Mouse (Mus musculus): Measurements from ENCODE around the gene Gk5. TPM values are rescaled to one million over a fixed set of nuclear protein-coding genes. Genes with fewer than 3 reads are reported as not detected.
"Not testable (repeated sequence)": the region's sequence is repeated elsewhere in the genome, so short reads cannot be mapped to it uniquely, and the experiment has no call there.

Gk5 gene
- 10 to 100 TPM in 1 of 2 experiments, 1 to 10 TPM in 1; 9.1 to 10.4 TPM for total RNA-seq (2021)

DNA sequence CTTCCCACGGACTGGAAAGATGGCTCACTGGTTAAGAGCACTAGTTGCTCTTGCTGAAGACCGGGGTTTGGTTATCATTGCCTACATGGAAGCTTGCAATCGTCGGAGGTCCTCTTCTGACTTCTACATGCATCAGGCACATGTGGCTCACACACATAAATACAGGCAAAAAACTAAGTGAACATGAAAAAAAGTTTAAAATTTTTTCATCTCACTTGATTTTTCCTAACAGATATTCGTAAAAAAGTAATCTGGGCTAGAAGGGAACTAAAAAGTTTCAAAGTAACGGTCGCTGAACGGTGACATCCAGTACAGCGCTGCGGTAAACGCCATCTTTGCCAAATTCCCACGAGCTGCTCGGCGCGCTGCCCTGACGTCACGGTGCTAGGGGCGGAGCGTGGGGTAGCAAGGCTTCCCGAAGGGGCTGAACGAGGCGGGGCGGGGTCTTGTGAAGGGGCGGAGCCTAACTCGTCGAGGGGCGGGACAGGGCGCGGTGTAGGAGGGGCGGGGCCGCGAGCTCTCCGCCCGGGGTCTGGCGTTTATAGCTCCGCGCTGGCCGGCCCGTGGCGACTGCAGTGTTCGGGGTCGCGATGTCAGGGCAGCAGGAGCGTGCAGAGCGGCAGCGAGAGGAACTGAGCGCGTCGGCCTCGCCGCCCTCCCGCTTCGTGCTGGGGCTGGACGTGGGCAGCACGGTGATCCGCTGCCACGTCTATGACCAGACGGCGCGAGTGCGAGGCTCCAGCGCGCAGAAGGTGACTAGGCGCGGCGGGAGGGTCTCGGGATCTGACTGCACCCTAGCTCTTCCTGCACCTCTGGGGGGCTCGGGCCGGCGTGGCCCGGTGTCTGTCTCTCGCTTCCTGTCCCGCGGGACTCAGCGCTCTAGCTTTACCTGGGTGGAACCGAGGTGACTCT lies at the start of gene Gk5:
TSS of gene Gk5 (plus strand) at position 502 of the 912 bp plus-strand sequence.
- intact Hi-C loops (cut with DNase I): no loop called here
- DNase-seq: peak; percentile 99

GRCm38 (mm10) chr9:96078752-96079315 lies 40.3 kb upstream of the Gk5 start:
- intact Hi-C loops (cut with DNase I): no loop called here
- no peak for DNase-seq

DNA sequence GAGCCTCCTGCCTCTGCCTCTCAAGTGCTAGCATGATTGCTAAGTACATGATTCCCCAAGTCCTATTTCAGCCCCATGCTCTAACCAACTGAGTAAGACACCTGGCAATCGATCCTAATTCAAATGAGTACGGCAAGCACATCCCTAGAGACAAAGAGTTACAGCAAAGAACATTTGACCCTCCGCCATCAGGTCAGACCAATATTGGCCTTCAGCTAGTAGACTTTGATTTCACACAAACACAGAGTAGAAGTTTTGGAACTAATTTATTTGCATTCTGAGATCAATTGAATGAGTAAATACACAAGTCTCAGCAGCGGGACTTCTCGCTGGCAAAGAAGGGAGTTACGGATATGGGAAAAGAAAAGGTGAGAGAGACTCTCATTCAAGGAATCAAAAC lies 33.9 kb upstream of the Gk5 start:
- intact Hi-C loops (cut with DNase I): no loop called here
- no peak for DNase-seq

GRCm38 (mm10) chr9:96087671-96088070 lies 31.5 kb upstream of the Gk5 start:
- intact Hi-C loops (cut with DNase I): no loop called here

GRCm38 (mm10) chr9:96088456-96088855 lies 30.7 kb upstream of the Gk5 start:
- intact Hi-C loops (cut with DNase I); DNase-seq: not testable (repeated sequence)

More at GRCm38 (mm10) chr9:96087671-96088070, 31.5 kb upstream of the Gk5 start:
- DNase-seq: no peak

- intact Hi-C loops (cut with DNase I); DNase-seq: not testable (repeated sequence)
Observed at GRCm38 (mm10) chr9:96092637-96093036, 26.5 kb upstream of the Gk5 start.

- no peak for DNase-seq
- intact Hi-C loops (cut with DNase I): no loop called here
Observed at GRCm38 (mm10) chr9:96093221-96093620, 25.9 kb upstream of the Gk5 start.

DNA sequence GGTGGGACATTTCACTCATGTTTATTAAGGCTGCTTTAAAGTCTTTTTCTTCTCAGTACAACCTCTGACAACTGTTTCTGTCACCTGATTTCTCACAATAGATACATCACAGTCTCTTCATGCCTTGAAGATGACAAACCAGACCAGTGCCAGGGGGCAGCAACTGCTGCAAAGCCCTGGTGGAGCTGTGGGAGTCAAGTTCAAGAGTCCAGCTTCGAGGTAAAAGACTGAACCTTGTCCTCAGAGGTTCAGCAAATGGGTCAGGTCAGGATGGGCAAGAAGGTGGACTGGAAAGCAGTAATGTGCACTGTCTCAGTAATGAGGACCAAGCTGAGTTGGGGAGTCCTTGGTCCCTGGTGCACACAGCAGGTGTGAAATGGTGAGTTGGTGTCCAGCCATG lies 24.8 kb upstream of the Gk5 start:
- no peak for DNase-seq
- intact Hi-C loops (cut with DNase I): no loop called here

GRCm38 (mm10) chr9:96095192-96095591 lies 24.0 kb upstream of the Gk5 start:
- no peak for DNase-seq
- intact Hi-C loops (cut with DNase I): no loop called here

DNA sequence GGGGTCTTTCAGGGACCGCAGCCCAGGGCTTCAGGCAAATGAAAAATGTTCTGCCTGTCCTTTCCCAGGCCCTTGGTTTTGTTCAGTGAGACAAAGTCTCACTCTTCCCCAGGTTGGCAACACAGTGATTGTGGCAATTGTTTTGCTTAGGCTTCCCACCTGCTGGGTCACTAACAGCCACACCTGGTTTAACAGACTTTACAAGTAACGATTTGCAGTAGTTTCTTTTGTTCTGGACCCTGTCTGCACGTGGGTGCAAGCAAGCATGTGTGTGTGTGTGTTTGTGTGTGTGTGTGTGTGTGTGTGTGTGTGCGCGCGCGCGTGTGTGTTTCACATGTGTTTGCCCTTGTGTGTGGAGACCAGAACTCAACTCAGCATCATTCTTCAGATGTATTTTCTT lies 16.3 kb upstream of the Gk5 start:
- intact Hi-C loops (cut with DNase I): no loop called here
- no peak for DNase-seq

GRCm38 (mm10) chr9:96112879-96113361 lies 6.2 kb upstream of the Gk5 start:
- intact Hi-C loops (cut with DNase I): no loop called here

GRCm38 (mm10) chr9:96116801-96117200 lies 2.4 kb upstream of the Gk5 start:
- intact Hi-C loops (cut with DNase I): no loop called here

More at GRCm38 (mm10) chr9:96112879-96113361, 6.2 kb upstream of the Gk5 start:
- DNase-seq: no peak

DNA sequence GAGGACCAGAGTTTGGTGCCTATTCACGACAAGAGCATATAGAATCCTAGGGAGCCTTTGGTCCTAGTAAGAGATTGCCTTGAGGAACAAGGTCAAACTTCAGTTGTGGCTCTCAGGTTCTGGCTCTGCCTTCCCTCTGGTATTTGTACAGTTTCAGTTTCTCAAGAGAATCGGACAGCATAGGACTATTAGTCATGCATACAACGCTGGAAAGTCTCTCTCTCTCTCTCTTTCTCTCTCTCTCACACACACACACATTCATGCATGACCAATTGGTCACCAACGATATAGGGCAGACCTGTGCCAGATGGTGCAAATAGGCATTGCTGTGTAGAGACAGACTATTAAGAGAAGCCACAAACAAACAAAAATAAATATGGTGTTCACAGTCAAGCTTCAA lies 946 bp upstream of the Gk5 start:
- DNase-seq: no peak
- intact Hi-C loops (cut with DNase I): no loop called here

More at GRCm38 (mm10) chr9:96116801-96117200, 2.4 kb upstream of the Gk5 start:
- no peak for DNase-seq

DNA sequence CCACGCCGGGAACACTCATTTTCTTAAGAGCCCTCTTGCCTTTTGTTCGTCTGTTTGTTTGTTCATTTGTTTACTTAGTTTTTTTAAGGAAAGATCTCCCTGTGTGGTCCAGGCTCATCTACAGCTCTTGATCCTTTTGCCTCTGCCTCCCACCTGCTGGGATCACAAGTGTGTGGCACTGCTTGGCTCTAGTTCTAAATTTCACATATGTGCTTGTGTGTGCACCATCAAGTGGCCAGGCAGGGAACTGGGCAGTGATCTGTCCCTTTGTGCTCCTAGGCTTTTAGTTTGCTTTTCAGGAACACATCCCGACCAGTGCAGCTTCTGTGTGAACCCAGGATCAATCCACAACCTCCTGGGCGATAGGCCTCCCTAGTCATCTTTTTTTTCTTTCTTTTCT lies 8.8 kb downstream of the Gk5 start:
- no peak for DNase-seq
- intact Hi-C loops (cut with DNase I): no loop called here

GRCm38 (mm10) chr9:96132956-96133603 lies 13.9 kb downstream of the Gk5 start:
- no peak for DNase-seq
- intact Hi-C loops (cut with DNase I): no loop called here

DNA sequence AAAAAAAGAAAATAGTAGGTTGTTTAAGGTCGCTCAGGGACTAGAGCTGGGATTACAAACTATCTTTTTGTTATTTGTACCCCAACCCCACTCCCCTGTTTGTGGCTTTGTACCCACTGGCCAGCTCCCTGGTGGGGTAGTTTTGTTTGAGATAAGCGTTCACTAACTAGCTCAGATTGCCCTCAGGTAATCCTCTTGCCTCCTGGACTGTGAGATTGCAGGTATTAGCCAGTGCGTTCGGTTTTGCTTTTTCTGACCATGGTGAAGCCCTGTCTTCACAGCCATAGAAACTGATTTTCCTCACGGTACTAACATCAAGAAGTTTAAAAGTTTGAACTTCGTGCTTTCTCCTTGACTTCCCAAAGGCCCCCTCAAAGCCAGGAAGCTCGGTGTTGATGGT lies 15.3 kb downstream of the Gk5 start:
- DNase-seq: no peak
- intact Hi-C loops (cut with DNase I): no loop called here

- intact Hi-C loops (cut with DNase I): no loop called here
- DNase-seq: no peak
Observed at GRCm38 (mm10) chr9:96134916-96135315, 15.8 kb downstream of the Gk5 start.

DNA sequence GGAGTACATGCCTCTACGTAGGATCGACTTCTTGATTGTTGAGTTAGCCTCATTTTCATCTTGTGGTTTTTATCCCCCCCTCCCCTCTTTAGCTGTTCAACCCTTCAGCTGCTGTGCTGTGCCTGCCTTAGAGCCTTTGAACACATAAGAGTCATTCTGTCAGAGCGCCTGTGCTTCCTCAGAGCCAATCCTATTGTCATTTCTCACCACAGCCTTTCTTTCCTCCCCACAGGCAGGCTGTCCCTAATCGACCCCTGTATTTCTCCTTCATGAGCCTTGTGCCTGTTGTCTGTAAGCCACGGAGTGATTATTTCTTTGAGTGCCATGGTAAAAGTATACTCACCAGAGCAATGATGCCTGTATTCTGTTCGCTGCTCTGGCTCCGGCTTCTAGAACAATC lies 16.3 kb downstream of the Gk5 start:
- intact Hi-C loops (cut with DNase I): no loop called here
- DNase-seq: no peak

GRCm38 (mm10) chr9:96138958-96139357 lies 19.8 kb downstream of the Gk5 start:
- no peak for DNase-seq
- intact Hi-C loops (cut with DNase I): no loop called here

DNA sequence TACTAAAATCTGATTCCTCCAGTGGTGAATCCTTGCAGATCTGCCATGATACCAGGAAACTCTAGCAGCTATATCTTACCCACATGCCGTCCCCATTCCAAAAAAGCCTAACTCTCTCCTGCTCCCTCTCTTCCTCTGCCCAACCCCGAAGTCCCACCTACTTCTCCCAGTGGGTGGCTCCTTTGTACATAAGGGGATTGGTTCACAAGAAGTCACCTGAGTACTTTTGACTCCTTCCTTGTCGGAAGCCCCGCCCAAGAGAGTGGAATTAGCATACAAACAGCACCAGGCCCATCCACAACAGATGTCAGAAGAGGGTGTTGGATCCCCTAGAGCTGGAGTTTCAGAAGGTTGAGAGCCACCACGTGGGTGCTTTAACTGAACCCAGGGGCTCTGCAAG lies 20.7 kb downstream of the Gk5 start:
- no peak for DNase-seq
- intact Hi-C loops (cut with DNase I): no loop called here

DNA sequence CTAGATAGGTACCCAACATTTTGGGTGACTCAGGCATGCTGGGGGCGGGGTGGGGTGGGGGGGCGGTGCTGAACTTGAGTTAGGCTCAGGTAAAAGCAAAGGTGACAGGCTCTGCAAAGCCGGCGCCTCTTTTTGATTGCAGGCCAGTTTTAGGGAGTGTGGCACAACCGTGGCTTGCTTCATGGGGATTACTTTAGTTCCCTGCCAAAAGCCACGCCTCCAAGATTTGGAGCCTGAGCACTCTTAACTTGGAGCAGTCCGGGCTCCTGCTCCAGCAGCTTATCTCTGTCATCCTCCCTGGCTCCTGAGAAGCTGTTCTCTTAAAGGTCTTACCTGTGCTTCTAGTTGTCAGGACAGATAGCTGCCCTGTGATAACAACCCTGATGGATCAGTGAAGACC lies 21.8 kb downstream of the Gk5 start:
- intact Hi-C loops (cut with DNase I): no loop called here
- DNase-seq: no peak
